Mouse (Mus musculus) myocyte (in vitro differentiated cells): ENCODE data around the gene Clasp1.

ENCODE experiments used
- CEBPB ChIP-seq: IDR thresholded peaks from 2 replicates; pipeline ENCODE4 v1.6.1; 2011; ENCODE audit warnings: mild to moderate bottlenecking, moderate library complexity; ENCODE audit not compliant: poor library complexity, insufficient read depth, severe bottlenecking
- MYOG ChIP-seq, 3 experiments: IDR thresholded peaks; one replicate each; pipeline ENCODE4 v1.6.1; 2011; ENCODE audit warnings: control low read depth in 2 of 3, low read depth in 2 of 3, mild to moderate bottlenecking in 2 of 3; ENCODE audit not compliant: insufficient read length in 2 of 3, control insufficient read depth in 1 of 3, insufficient read depth in 1 of 3

GRCm38 (mm10) chr1:118505746-118506145 lies 116.9 kb downstream of the Clasp1 start:
- TF ChIP-seq CEBPB (no peak), MYOG (IDR thresholded peaks at IDR 0.05; ENCODE audit: control insufficient read depth in 1 of 3, insufficient read depth in 1 of 3, insufficient read length in 2 of 3, low read depth in 2 of 3) (no peak)
